Mouse (Mus musculus) cerebellum, postnatal 36 days (tissue): ENCODE measurements around the gene Dolpp1.

Source experiments
- DNase-seq, 2 experiments: peaks; one replicate each; pipeline ENCODE4 v3.0.0; 2021 to 2022; ENCODE audit warnings: mixed read lengths in 2 of 2

Dolpp1 gene

DNA sequence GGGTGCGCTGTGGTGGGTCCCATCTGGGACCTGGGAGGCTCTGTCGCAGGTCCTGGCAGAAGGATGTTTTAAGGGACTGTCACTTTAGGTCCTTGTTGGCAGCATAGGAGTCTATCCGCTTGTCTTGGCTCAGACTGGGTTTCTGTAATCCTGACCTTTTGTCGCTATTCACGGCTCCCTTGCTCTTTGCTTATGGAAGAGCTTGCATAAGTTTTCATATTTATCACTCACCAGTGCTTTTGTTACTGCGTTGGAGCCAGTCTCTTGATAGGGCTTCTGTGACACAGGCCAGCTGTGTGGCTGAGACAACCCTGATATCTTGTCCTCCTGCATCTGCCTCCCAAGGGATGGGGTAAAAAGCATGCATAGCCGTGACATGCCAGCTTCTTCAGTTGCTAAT, 12.7 kb upstream of the Dolpp1 start:
- DNase-seq: no peak

DNA sequence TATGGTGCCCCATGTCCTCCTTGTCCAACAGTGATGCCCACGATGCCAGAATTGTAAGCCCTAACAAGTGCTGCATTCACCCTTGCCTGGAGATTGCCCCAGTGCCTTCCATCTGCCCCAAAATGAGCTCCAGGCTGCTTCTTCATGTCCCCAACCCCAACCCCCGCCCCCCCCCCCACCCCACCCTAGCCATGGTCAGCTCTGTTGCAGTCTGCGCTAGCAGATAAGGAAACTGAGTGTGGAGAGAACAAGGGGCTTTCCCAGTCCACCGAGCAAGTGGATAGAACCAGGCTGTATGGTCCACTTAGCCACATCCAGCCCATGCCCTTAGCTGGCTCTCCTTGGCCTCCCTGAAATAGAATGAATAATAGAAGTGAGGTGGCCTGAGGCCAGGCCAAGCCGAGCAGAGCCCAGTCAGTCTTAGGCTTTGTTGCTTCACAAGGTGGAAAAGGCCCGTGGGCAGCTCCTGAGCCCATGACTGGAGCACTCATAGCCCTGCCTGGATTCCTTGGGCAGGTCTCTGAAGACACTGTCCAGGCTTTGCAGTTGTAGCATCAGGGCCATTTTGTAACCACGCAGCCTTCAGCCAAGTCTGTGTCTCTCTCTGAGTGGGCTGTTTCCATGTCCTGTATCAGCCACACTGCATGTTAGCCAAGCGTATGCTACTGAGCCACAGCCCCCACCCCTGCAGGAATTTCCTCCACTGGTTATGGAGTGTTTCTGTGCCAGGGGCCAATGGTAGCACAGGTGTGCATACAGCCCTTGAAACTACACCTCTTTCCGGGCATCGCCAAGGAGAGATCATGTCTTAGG, 11.3 kb upstream of the Dolpp1 start:
- no peak for DNase-seq

DNA sequence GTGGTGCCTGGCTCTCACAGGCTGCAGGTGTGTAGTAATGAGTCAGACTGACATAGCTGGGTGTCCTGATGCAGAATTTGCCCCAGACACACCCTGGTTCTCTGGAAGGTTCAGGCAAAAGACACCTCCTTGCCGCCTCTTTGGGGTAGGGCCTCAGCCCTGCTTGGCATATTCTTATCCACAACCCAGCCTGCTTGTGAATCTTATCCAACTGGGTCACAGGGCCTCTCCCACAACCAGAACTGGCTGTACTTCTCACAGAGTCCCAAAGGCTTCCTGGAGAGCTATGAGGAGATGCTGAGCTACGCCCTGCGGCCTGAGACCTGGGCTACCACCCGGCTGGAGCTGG, 10.7 kb upstream of the Dolpp1 start:
- DNase-seq: no peak

DNA sequence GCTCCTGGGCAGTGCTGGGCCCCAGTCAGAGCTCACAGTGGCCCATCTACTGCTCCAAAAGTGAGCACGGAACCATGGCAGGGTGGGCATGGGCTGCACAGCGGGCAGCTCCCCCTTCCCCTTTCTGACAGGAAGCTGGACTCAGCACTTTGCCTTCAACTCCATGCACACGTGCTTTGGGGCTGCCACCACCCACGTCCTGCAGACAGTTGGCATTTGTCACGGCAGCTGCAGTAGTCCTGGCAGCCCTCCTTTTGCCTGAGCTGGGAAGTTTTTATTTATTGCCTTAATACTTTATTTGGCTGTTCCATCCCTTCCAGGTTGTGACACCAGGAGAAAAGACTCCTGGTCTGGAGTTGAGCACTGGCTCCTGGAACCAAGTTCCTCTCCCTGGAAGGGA, 7.2 kb upstream of the Dolpp1 start:
- no peak for DNase-seq

DNA sequence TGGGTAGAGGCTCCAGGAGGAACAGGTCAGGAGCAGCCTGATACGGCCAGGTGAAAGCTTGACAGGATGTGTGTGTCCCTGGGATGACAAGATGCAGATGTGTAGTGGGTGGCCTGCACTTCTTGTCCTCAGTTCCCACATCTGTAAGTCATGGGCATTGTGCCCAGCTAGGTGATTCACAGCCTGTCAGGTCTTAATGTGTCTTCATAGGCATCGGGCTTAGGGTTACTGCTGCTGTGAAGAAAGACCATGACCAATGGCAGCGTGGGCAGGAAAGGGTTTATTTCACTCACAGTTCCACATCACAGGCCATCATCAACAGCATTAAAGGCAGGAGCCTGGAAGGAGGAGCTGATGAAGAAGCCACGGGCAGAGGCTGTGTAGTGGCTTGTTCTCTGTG, 6.5 kb upstream of the Dolpp1 start:
- no peak for DNase-seq

DNA sequence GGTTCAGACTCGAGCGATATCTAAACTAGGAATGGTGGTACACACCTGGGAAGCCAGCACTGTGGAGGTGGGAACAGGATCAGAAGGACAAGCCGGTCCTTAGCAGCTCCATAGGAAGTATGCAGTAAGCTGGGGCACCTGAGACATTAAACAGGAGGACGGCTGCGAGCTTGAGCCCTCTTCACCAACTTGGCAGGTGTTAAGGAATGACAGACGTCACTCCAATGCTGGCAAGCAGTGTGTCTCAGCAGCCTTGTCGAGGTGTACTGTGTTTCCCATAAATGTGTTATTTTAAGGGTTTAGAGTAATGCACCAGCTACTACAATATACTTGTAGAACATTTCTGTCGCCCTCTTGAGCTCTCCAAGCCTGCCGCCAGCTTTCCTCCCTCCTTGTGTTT, 5.1 kb upstream of the Dolpp1 start:
- DNase-seq: no peak

DNA sequence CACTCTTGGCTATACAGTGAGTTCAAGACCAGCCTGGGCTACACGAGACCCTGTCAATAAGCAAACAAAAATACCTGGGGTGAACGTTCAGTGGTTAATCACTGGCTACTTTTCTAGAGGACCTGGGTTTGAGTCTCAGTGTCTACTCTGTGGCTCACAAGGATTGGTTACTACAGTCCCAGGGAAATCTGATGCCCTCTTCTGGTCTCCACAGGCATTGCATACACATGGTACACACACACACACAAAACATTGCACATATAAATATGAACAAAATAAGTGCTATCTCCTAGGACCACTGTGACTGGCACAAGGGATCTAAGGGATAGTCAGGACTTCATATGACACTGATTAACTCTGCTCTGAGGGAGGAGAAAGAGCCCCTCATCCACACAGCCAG, 3.1 kb upstream of the Dolpp1 start:
- DNase-seq: no peak

DNA sequence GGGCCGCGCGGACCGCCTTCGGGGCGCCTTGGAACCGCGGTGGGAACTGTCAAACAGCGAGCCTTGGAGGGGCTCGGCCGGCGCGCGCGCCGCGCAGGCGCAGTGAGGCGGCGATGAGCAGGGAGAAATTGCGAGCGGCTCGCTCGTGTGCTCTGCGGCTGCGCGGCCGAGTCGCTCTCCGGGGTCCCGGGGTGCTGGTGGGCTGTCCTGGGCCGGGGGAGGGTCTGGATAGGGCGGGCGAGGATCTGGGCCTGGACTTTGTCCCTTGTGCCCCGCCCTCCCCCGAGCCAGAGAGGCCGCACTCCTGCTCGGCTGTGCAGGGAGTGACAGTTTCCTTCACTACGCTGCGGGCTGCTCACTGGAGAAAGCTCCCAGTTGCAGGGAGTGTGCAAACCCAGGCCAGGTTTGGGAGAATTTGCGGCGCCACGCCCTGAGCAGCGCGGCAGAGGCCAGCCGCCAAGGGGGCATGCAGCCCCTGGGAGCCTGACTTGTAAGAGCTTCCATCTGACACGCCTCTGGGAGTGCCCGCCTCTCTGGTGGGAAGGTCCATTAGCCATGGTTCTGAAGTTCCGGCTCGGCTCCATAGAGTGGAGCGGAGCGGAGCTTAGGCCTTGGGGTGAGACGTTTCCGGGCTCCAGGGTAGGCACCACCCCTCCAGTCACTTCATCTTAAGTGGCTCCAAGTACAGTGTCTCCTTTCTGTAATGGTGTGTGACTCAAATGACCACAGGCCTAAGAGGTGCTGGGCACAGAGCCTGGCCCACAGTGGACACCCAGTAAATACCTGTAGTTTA, 719 bp downstream of the Dolpp1 start:
- DNase-seq: peak; percentile 44 to 76

DNA sequence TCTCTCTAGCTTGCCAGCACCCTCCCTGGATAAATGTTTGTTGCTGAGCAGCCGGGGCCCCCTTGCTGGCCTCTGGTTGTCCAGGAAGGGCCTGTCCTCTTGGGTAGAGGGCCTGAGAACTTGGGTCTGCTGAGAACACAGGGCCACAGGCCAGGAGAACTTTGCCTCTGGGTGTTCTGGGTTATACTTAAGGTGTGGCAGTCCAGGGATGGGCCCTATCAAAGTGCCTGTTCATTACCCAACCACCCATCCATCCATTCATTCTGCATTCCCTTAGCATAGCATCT, 1.3 kb downstream of the Dolpp1 start:
- DNase-seq: no peak

DNA sequence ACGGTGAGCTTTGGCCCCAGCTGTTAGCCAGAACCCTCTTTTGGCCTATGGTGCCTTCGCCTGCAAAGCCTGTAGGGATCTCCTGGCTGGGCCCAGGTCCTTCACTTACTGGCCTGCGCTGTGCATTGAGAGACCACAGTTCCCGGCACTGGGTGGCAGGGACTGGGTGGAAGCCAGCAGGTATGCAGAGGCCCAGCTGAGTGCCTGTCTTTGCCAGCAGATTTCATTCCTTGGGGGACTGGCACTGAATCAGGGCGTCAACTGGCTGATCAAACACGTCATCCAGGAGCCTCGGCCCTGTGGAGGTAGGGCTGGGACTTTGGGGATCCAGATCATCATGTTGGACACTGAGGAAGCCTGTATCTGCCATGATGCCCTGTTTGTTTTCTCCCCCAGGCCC, 3.7 kb downstream of the Dolpp1 start:
- no peak for DNase-seq

DNA sequence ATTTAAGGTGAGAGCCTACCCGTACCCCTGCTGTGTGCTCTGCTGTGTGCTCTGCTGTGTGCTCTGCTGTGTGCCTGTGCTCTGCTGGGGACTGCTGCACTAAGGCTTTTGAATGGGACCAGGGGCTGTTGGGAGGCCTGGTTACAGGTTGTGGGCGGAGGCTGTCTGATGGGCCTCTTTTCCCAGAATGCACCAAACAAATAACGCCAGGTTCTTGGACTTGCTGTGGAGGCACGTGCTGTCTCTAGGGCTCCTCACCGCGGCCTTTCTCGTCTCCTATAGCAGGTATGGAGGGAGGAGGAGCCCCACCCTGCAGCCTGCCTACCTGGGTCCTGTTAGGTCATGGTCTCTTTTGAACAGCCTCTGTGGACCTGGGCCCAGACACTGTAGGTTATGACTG, 4.2 kb downstream of the Dolpp1 start:
- no peak for DNase-seq

DNA sequence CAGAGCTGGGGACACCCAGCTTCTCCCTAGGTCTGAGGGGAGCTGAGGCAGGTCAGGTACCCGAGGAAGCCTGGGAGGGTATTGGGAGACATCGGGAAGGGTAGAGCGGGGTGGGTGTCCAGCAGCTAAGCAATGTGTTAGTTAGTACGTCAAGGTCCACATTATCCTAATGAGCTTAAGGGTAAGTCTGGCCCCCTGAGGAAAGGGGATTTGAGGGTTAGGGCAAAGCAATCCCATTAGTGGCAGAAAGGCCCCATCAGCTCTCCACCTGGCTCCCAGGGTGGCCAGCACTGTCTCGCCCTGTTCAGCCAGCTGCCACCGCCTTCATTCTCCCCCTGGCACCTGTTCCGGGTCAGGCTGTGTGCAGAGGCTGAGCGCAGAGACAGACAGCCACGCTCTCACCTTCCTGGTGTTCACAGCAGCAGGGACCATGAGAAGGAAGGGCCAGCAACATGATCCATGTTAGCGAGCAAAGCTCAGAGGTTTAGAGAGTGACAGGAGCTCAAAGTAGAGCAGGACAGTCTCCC, 6.0 kb downstream of the Dolpp1 start:
- no peak for DNase-seq

DNA sequence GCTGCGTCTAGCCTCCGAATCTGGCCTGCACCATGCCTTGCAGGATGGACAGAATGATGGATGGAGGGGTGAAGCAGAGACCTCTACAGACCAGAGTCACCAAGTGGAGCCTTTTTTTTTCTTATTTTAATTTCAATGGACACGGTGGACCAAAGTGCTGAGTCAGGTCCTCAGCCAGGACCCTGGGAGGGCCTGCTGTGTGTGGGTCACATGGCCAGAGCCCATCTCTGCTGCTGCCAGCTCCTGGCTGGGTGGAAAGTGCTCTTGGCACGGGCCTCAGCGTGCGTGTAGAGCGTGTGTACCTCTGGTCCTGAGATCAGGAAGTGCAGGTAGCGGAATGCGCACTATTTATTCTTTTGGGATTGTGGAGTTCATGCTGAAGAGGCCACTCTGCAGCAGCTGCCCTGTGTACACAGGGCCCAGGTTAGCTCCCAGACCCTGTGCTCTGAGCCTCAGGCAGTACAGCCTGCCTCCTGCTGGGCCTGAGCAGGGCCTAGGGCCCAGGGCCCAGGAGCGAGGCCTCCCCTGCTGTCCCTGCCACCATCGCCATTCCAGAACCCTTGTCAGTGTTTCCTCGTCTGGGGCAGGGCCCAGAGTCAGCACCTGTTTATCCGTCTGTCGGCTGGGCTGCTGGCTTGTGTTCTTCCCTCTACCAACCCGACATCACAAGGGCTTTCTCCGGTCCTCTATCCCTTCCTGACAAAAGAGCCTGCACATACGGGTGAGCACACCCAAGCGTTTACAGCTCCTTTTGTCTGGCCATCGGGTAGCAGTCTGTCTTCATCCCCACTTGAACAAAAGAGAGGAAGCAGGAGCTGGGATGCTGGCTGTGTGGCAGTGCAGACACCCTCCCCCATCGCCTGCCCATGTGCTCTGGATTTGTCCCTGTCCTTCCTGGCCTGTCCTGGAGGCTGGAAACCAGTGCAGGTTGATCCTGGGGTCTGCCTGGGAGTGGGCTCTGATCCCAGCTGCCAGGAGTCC, 7.4 kb downstream of the Dolpp1 start:
- peak; percentile 75 to 80 for DNase-seq

DNA sequence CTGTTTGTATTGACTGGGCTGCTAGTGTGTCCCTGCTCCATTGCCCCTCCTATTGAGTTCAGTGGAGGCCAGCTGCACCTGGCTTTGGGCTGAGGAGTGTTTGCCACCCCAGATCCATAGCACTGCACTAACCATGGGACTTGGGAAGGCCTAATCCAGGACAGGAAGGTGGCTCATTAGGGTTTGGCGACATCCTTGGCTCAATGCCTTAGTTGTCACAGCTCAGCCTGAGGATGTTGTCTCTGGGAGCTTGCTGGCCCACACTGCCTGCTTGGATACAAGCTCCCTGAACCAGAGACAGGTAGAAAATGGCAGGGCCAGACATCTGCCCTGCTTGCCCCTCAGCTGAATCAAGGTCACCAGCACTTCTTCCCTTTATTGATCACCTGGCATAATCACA, 9.5 kb downstream of the Dolpp1 start:
- no peak for DNase-seq

DNA sequence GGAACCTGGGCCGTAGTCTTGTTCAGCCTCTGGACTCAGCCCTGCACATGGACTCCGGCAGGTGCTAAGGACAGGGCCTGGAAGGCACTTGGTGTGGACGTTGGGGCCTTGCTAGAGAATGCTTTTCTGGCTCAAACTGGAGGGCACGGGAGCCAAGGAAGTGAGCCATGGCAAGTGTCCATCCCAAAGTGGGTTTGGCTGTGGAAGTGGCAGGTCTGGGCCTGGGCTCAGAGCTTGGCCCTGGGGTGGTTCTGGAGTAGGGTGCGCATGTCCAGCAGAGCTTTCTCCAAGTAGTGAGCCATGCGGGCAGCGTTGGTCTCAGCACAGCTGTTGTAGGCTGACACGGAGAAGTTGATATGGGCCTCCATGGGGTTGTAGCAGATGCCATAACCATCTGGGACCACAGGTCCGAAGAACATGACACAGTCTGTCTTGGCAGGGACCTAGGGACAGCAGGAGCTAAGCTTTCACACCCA, 10.3 kb downstream of the Dolpp1 start:
- DNase-seq: peak; percentile 59 to 60

DNA sequence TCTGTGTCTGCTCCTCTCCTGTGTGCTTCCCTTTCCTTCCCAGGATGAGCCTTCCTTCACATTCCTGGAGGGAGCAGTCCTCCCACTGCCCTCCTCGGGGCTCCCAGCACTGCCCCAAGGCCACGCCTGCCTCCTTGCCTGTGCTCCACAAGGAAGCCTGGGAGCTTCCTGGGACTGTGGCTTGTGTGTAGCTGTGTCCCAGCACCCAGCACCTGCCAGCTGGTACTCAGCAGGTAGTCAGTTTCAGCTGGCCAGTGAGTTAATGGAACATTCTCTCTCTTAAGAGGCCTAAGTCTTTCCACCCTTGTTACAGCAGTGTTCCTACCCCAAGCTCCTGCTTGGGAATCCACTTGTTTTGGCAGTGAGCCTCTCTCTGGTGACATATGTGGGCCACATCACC, 10.8 kb downstream of the Dolpp1 start:
- DNase-seq: no peak

DNA sequence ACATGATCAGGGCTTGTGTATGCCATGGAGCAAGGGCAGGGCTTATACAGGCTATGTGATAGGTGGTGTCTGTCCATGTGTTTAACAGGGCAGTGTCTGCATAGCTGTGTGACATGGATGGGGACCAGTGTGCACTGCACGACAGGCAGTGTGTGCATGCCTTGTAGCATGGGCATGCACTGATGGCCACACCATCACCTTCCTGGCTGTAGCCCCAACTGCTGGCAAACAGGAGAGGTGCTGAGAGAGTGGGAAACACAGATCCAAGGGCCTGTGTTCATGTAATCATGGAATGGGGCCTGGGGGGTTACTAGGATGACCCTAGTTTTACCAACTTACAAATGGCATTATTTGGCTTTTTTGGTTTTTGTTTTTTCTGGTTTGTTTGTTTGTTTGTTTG, 11.8 kb downstream of the Dolpp1 start:
- peak in 1 of 2 experiments; percentile 40 for DNase-seq

DNA sequence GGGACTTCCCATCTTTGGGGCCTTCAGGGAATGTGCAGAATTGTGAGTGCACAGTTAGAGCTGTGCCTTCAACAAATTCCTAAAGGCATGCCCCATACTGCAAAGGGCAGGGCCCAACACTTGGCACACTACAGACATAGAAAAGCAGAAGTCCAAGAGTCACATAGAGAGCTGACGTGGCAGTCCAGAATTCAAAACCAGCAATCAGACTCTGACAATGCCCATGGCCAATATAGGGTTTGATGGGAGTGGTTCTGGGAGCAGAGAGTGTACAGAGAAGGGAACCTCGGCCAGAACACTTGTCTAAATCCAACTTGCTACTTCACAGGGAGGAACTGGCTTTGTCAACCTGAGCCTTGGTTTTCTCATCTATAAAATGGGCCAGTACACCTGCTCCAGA, 15.2 kb downstream of the Dolpp1 start:
- DNase-seq: no peak

DNA sequence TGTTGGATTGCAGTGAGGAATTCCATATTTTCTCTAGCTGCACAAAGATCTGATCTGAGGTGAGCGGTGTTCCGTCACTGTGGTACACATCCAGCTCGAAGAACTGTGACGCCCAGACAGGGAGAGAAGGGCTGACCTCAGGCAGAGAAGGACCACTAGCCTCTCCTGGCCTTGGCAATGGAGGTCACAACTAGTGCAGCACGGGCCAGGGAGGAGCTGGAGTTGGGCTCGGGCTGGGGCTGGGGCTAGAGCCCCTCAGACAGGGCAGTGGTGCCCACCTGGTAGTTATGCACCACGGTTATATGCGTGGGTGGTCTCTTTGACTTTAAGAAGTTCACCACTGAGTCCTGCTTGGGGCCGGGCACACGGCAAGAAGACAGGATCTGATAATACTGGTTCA, 15.7 kb downstream of the Dolpp1 start:
- DNase-seq: no peak

DNA sequence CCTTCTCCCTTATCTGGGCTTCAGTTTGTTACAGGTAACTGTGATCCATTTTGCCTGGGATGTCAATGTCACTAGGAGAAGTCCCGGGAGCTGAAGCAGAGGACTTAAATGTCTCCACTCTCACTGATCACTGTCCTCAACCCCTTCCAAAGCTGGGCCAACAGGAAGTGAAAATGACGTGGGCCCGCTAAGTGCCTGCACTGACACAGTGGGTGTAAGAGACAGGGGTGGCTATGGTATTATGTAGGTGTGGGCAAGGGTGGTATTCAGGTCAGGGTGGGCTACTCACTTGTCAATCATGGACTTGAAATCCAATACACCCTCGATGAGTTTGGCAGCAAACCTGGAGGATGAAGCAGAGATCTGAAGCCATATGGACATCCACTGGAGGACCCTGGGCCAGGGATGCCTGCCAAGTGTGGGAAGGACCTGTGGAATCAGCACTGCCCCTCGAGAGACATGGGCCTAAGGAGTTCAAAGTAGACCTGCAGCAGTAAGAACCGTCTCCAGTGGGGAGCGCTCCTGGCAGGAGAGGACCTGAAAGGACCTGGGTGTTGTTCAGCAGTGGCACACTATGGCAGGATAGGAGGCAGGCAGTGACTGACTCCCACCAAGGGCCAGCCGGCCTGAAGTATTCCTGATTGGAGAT, 16.5 kb downstream of the Dolpp1 start:
- DNase-seq: no peak

DNA sequence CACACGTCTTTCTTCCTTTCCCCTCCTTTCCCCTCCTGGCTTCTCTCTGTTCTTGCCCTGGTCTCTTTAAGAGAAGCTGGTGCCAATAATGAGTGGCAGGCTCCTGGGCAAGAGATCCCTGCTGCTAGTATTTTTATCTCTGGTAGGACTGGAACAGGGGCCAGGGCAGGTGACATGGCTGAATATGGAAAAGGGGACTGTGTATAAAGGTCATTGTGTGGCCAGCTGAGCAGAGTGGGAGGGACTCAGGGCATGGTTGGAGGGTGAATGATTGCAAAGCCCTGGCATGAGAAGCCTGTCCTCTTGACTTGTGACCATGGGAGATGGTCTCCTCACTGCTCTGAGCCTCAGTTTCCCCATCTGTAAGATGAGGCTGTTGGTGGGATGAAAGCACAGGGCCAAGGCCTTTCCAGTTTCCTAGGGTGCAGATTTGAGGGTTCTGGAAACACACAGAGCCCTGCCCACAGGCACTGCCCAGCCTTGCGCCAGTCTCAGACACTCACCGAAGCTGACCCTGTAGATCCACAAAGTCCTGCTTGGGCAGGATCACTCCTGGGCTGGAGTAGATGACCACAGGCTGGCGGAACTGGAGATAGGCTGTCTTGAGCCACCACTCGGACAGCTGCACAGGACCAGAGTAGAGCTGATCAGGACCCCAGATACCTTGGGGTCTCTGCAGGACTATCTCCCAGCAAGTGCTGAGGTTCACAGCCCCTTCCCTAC, 17.6 kb downstream of the Dolpp1 start:
- no peak for DNase-seq
